Mouse (Mus musculus) C2C12 (cell line): ENCODE data around the gene Prok2.

Experiments used
- CEBPB ChIP-seq: IDR thresholded peaks from one replicate; pipeline ENCODE4 v1.6.1; 2011; ENCODE audit warnings: low read depth, mild to moderate bottlenecking, control low read depth, moderate library complexity
- CTCF ChIP-seq: IDR thresholded peaks from one replicate; pipeline ENCODE4 v1.5.1; 2011; ENCODE audit not compliant: control insufficient read depth, insufficient read depth, insufficient read length
- FOSL1 ChIP-seq: IDR thresholded peaks from one replicate; pipeline ENCODE4 v1.8.0; 2011; ENCODE audit warnings: mild to moderate bottlenecking, low read length; ENCODE audit not compliant: poor library complexity, insufficient read depth, severe bottlenecking
- MAX ChIP-seq: IDR thresholded peaks from one replicate; pipeline ENCODE4 v1.6.1; 2011; ENCODE audit warnings: mild to moderate bottlenecking, control low read depth
- MYOG ChIP-seq: IDR thresholded peaks from one replicate; pipeline ENCODE4 v1.6.1; 2011; ENCODE audit not compliant: control insufficient read depth, insufficient read length; ENCODE audit errors: extremely low read depth
- USF1 ChIP-seq: IDR thresholded peaks from one replicate; pipeline ENCODE4 v1.6.1; 2011; ENCODE audit warnings: low read depth, mild to moderate bottlenecking, control low read depth, moderate library complexity

DNA sequence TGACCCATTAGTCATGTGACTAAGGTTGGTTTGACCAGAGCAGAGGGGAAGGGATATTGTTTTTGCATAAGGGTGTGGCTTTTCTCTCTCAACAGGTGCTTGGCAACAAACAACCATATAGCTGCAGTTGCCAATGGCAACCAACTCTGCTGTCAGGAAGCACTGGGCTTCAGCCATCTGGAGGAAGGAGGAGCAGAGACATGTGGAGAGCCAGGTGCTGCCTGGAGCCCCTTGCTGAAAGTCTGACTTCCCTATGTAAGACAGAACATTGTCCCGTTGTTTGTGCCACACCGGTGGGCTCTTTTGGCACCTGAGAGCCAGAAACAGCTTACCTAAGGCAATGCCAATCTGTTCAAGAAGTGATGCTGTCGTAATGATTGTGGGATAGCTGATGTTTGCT, 16.7 kb upstream of the Prok2 start:
- no peak for TF ChIP-seq CTCF
- no peak for TF ChIP-seq CEBPB
- no peak for TF ChIP-seq FOSL1
- TF ChIP-seq USF1: no peak
- TF ChIP-seq MAX: no peak
- TF ChIP-seq MYOG: no peak
